ENCODE assay signal across 21 mouse cellular contexts in genomic region chr8:94177716-94178390, GRCm38 (mm10). TPM values are rescaled to one million over a fixed set of nuclear protein-coding genes. Genes with fewer than 3 reads are reported as not detected.
DNase-seq lines count a peak whose midpoint lies in the region; ATAC-seq and TF ChIP-seq lines count a peak whose summit lies in the region.
"Had no signal": no experiment of that assay in that cellular context is flagged by ENCODE, and none has a peak within 500 bp of the region (broad histone marks: within the 10 kb centered on the region; RNA-seq: fewer than 3 reads in every experiment).

No protein-coding gene starts in this region.

- no peak for TF ChIP-seq EP300 in heart, postnatal 0 days (IDR thresholded peaks at IDR 0.05; ENCODE audit: low read depth)

- no peak overlapping the region for H3K4me2 ChIP-seq in heart, postnatal 0 days (ENCODE audit: low read depth, low read length)
- peak overlapping the region; percentile 77 for H3K4me2 ChIP-seq in liver, embryonic 15.5 days

- no peak for ATAC-seq in heart, postnatal 0 days (ENCODE audit: insufficient read depth, low read depth)
- no peak for ATAC-seq in liver, embryonic 15.5 days (ENCODE audit: insufficient read depth)
- no peak for ATAC-seq in activated CD4-positive, CD25-positive, alpha-beta regulatory T cell, adult 4 months

- no peak for DNase-seq in heart, postnatal 0 days (ENCODE audit: low spot score)
- no peak for DNase-seq in heart, postnatal 4 days
- DNase-seq in testis, postnatal 10 days (ENCODE audit: low spot score), result no peak
- DNase-seq in urinary bladder, postnatal 4 days (ENCODE audit: low spot score in 2 of 2), result no peak
- DNase-seq: cerebellum, adult 2 months; kidney, adult 18-20 months; kidney, postnatal 36 days; lung, postnatal 4 days had no signal

- peak overlapping the region; percentile 95 for H3K27ac ChIP-seq in heart, postnatal 0 days (ENCODE audit: low read depth)
- H3K27ac ChIP-seq in testis, adult 2 months (ENCODE audit: control insufficient read depth, insufficient read depth, low read depth, low read length), result peak overlapping the region; percentile 97
- H3K27ac ChIP-seq in liver, embryonic 15.5 days (replicated peaks), result peak overlapping the region; percentile 97
- H3K27ac ChIP-seq: limb, embryonic 13.5 days had no signal

- 72% methylated on average over 7 of the region's 7 CpGs for WGBS in heart, postnatal 0 days
- 61% methylated on average over 7 of the region's 7 CpGs for WGBS in liver, embryonic 15.5 days (ENCODE audit: insufficient replicate concordance)

- TF ChIP-seq CTCF in heart, postnatal 0 days (IDR thresholded peaks at IDR 0.05; ENCODE audit: low read depth), result no peak
- no peak for TF ChIP-seq CTCF in testis, adult 2 months (IDR thresholded peaks at IDR 0.05; ENCODE audit: control insufficient read depth, insufficient read depth, insufficient replicate concordance, low read depth, low read length)

- no peaks in the 10 kb centered on the region for H3K27me3 ChIP-seq in heart, postnatal 0 days (ENCODE audit: control insufficient read depth, insufficient read depth, low read length)
- H3K27me3 ChIP-seq in testis, adult 2 months (ENCODE audit: control insufficient read depth, insufficient read depth, low read length), result no peaks in the 10 kb centered on the region
- no peaks in the 10 kb centered on the region for H3K27me3 ChIP-seq in liver, embryonic 15.5 days

- no peaks in the 10 kb centered on the region for H3K9me3 ChIP-seq in heart, postnatal 0 days (replicated peaks; ENCODE audit: control insufficient read depth, low read length)
- no peaks in the 10 kb centered on the region for H3K9me3 ChIP-seq in liver, embryonic 15.5 days (replicated peaks)
- H3K9me3 ChIP-seq: limb, embryonic 13.5 days had no signal

- H3K4me3 ChIP-seq in heart, postnatal 0 days (ENCODE audit: low read depth, low read length), result no peak overlapping the region
- no peak overlapping the region for H3K4me3 ChIP-seq in testis, adult 2 months (ENCODE audit: control insufficient read depth, low read depth, low read length)
- peak overlapping the region; percentile 73 for H3K4me3 ChIP-seq in liver, embryonic 15.5 days (replicated peaks)

- no peak overlapping the region for H3K9ac ChIP-seq in heart, postnatal 0 days (replicated peaks; ENCODE audit: low read depth, low read length)
- H3K9ac ChIP-seq in liver, embryonic 15.5 days, result peak overlapping the region; percentile 58

- no peaks in the 10 kb centered on the region for H3K36me3 ChIP-seq in heart, postnatal 0 days (replicated peaks; ENCODE audit: control insufficient read depth, insufficient read depth, low read length)
- H3K36me3 ChIP-seq in testis, adult 2 months (ENCODE audit: control insufficient read depth, insufficient read depth, low read length), result no peaks in the 10 kb centered on the region; the same call in 1 of the 2 replicates
- H3K36me3 ChIP-seq in liver, embryonic 15.5 days (replicated peaks), result peaks cover 14% of the 10 kb centered on the region
- H3K36me3 ChIP-seq: limb, embryonic 13.5 days had no signal

- TF ChIP-seq POLR2A in testis, adult 2 months (IDR thresholded peaks at IDR 0.05; ENCODE audit: control insufficient read depth, low read depth, low read length), result no peak

- peaks cover 15% of the 10 kb centered on the region; the same call in 1 of the 2 replicates for H3K4me1 ChIP-seq in heart, postnatal 0 days (ENCODE audit: control insufficient read depth, insufficient read depth)
- peaks cover 19% of the 10 kb centered on the region for H3K4me1 ChIP-seq in testis, adult 2 months (ENCODE audit: control insufficient read depth, insufficient read depth, low read length)
- peaks cover 66% of the 10 kb centered on the region for H3K4me1 ChIP-seq in liver, embryonic 15.5 days (replicated peaks)

RNA-seq across cellular contexts. Expression of gene Mt1, which starts 1.0 kb away (rescaled TPM):
- total RNA-seq in heart, postnatal 0 days (2014; rRNA removed; ENCODE audit: low replicate concordance), result 1,123 and 1,581 TPM in 2 replicates
- 783 and 795 TPM in 2 replicates for polyA plus RNA-seq in heart, postnatal 0 days (2015; fragmentation: Nextera tagmentation; extraction: Ambion mirVana)
- total RNA-seq in heart, postnatal 4 days (2021), result 100 to 1,000 TPM; 168 to 174 TPM
- polyA plus RNA-seq in testis, adult 2 months (2012; rRNA removed), result 1,753 and 1,911 TPM in 2 replicates
- polyA plus RNA-seq in liver, embryonic 15.5 days (2015; fragmentation: Nextera tagmentation; extraction: Ambion mirVana), result 5,156 and 5,724 TPM in 2 replicates
- 1 to 10 TPM; 3.0 to 4.2 TPM for polyA plus RNA-seq in activated CD4-positive, CD25-positive, alpha-beta regulatory T cell, adult 4 months (2017; shearing (Covaris generic))

RNA-seq across cellular contexts. Expression of gene Mt2, which starts 5.4 kb away (rescaled TPM):
- total RNA-seq in heart, postnatal 0 days (2014; rRNA removed; ENCODE audit: low replicate concordance), result 87.5 and 117 TPM in 2 replicates
- 65.7 and 83.0 TPM in 2 replicates for polyA plus RNA-seq in heart, postnatal 0 days (2015; fragmentation: Nextera tagmentation; extraction: Ambion mirVana)
- 10 to 100 TPM; 35.5 to 37.4 TPM for total RNA-seq in heart, postnatal 4 days (2021)
- polyA plus RNA-seq in testis, adult 2 months (2012; rRNA removed), result 232 and 277 TPM in 2 replicates
- 1,256 and 1,483 TPM in 2 replicates for polyA plus RNA-seq in liver, embryonic 15.5 days (2015; fragmentation: Nextera tagmentation; extraction: Ambion mirVana)
- not detected for polyA plus RNA-seq in activated CD4-positive, CD25-positive, alpha-beta regulatory T cell, adult 4 months (2017; shearing (Covaris generic))

RNA-seq across cellular contexts. Expression of gene Mt3, which starts 25.4 kb away (rescaled TPM):
- total RNA-seq in heart, postnatal 0 days (2014; rRNA removed; ENCODE audit: low replicate concordance), result 145 and 217 TPM in 2 replicates
- 67.4 and 72.3 TPM in 2 replicates for polyA plus RNA-seq in heart, postnatal 0 days (2015; fragmentation: Nextera tagmentation; extraction: Ambion mirVana)
- total RNA-seq in heart, postnatal 4 days (2021), result 10 to 100 TPM; 26.7 to 28.1 TPM
- polyA plus RNA-seq in testis, adult 2 months (2012; rRNA removed), result 6.3 and 9.4 TPM in 2 replicates
- 0.24 TPM in 1 of 2 replicates, not detected in the other for polyA plus RNA-seq in liver, embryonic 15.5 days (2015; fragmentation: Nextera tagmentation; extraction: Ambion mirVana)
- polyA plus RNA-seq in activated CD4-positive, CD25-positive, alpha-beta regulatory T cell, adult 4 months (2017; shearing (Covaris generic)), result not detected
- polyA plus RNA-seq: Patski had no signal

RNA-seq across cellular contexts. Expression of gene Nup93, which starts 36.5 kb away (rescaled TPM):
- 21.9 and 71.8 TPM in 2 replicates for total RNA-seq in heart, postnatal 0 days (2014; rRNA removed; ENCODE audit: low replicate concordance)
- 29.8 and 31.4 TPM in 2 replicates for polyA plus RNA-seq in heart, postnatal 0 days (2015; fragmentation: Nextera tagmentation; extraction: Ambion mirVana)
- 10 to 100 TPM; 45.1 to 52.7 TPM for total RNA-seq in heart, postnatal 4 days (2021)
- 24.9 and 27.1 TPM in 2 replicates for polyA plus RNA-seq in testis, adult 2 months (2012; rRNA removed)
- polyA plus RNA-seq in liver, embryonic 15.5 days (2015; fragmentation: Nextera tagmentation; extraction: Ambion mirVana), result 39.4 and 41.7 TPM in 2 replicates
- 10 to 100 TPM; 30.7 to 33.1 TPM for polyA plus RNA-seq in activated CD4-positive, CD25-positive, alpha-beta regulatory T cell, adult 4 months (2017; shearing (Covaris generic))

RNA-seq across cellular contexts. Expression of gene Mt4, which starts 40.9 kb away (rescaled TPM):
- total RNA-seq in heart, postnatal 0 days (2014; rRNA removed; ENCODE audit: low replicate concordance), result not detected in 2 replicates
- polyA plus RNA-seq in heart, postnatal 0 days (2015; fragmentation: Nextera tagmentation; extraction: Ambion mirVana), result not detected in 2 replicates
- total RNA-seq in heart, postnatal 4 days (2021), result not detected
- polyA plus RNA-seq in testis, adult 2 months (2012; rRNA removed), result not detected in 2 replicates
- 0.81 and 1.2 TPM in 2 replicates for polyA plus RNA-seq in liver, embryonic 15.5 days (2015; fragmentation: Nextera tagmentation; extraction: Ambion mirVana)
- polyA plus RNA-seq in activated CD4-positive, CD25-positive, alpha-beta regulatory T cell, adult 4 months (2017; shearing (Covaris generic)), result not detected
- total RNA-seq: CH12.LX; gastrocnemius, adult 8-10 months; heart, postnatal 25 days; left cerebral cortex, adult 18-20 months; midbrain, postnatal 0 days had no signal
- polyA plus RNA-seq: cerebellum, adult 2 months; cortical plate, adult 2 months; forebrain, embryonic 14.5 days; limb, embryonic 13.5 days; midbrain, postnatal 0 days; neural tube, embryonic 14.5 days; Patski had no signal

Comparison
In these comparisons a context has a peak if more than half of its experiments do, and no peak if none do; other contexts are left out.
1. RNA of gene Mt1, which starts 1.0 kb away (polyA plus RNA-seq): 5,156 to 5,724 TPM in liver, embryonic 15.5 days, 1,753 to 1,911 TPM in testis, adult 2 months and 783 to 795 TPM in heart, postnatal 0 days; 3.0 to 4.2 TPM in activated CD4-positive, CD25-positive, alpha-beta regulatory T cell, adult 4 months; every median in the first group is over 100 times any median in the second.
2. RNA of gene Mt2, which starts 5.4 kb away (polyA plus RNA-seq): 1,256 to 1,483 TPM in liver, embryonic 15.5 days, 232 to 277 TPM in testis, adult 2 months and 65.7 to 83.0 TPM in heart, postnatal 0 days; not detected in activated CD4-positive, CD25-positive, alpha-beta regulatory T cell, adult 4 months; every median in the first group is over 10 times any median in the second.
3. Peak in every context shown above with its lines, with median percentiles within 50 percentile points of each other: H3K27ac ChIP-seq.